Mouse (Mus musculus) CH12.LX (cell line): ENCODE data around the gene Pin4.

Source experiments
- CTCF ChIP-seq, 2 experiments: IDR thresholded peaks in 1 of 2; conservative IDR thresholded peaks in 1 of 2; 2 replicates each; pipeline ENCODE4 v1.5.1; 2011 to 2012; ENCODE audit warnings: low read depth in 2 of 2, low read length in 2 of 2, improper control_type of control experiment in 1 of 2, inconsistent platforms in 1 of 2, mild to moderate bottlenecking in 1 of 2, moderate library complexity in 1 of 2
- GABPA ChIP-seq: IDR thresholded peaks from 2 replicates; pipeline ENCODE4 v1.6.1; 2012; ENCODE audit warnings: low read depth, low read length, improper control_type of control experiment, inconsistent platforms; ENCODE audit not compliant: insufficient replicate concordance
- MAFK ChIP-seq: IDR thresholded peaks from 2 replicates; pipeline ENCODE4 v1.6.1; 2011; ENCODE audit warnings: low read length, improper control_type of control experiment; ENCODE audit not compliant: insufficient replicate concordance
- MAX ChIP-seq: IDR thresholded peaks from 2 replicates; pipeline ENCODE4 v1.6.1; 2011; ENCODE audit warnings: low read length, improper control_type of control experiment
- MAZ ChIP-seq: IDR thresholded peaks from 2 replicates; pipeline ENCODE4 v1.6.1; 2012; ENCODE audit warnings: low read depth, mild to moderate bottlenecking, inconsistent platforms, low read length, improper control_type of control experiment, moderate library complexity
- MXI1 ChIP-seq: IDR thresholded peaks from 2 replicates; pipeline ENCODE4 v1.6.1; 2011; ENCODE audit warnings: mild to moderate bottlenecking, low read depth, low read length, improper control_type of control experiment
- NELFE ChIP-seq: IDR thresholded peaks from 2 replicates; pipeline ENCODE4 v1.6.1; 2011; ENCODE audit warnings: low read depth, low read length, improper control_type of control experiment
- NRF1 ChIP-seq: IDR thresholded peaks from 2 replicates; pipeline ENCODE4 v1.6.1; 2014; ENCODE audit warnings: low read depth, mild to moderate bottlenecking, inconsistent platforms, low read length, improper control_type of control experiment, moderate library complexity
- POLR2A ChIP-seq: IDR thresholded peaks from 2 replicates; pipeline ENCODE4 v1.6.1; 2011; ENCODE audit warnings: low read depth, mild to moderate bottlenecking, improper control_type of control experiment, low read length
- TBP ChIP-seq: conservative IDR thresholded peaks from 2 replicates; pipeline ENCODE4 v1.6.1; 2011; ENCODE audit warnings: low read depth, low read length, improper control_type of control experiment
- USF1 ChIP-seq: IDR thresholded peaks from 2 replicates; pipeline ENCODE4 v1.6.1; 2014; ENCODE audit warnings: low read depth, mild to moderate bottlenecking, inconsistent platforms, low read length, improper control_type of control experiment
- ZMIZ1 ChIP-seq: IDR thresholded peaks from 2 replicates; pipeline ENCODE4 v1.6.1; 2012; ENCODE audit warnings: low read depth, mild to moderate bottlenecking, inconsistent platforms, low read length, improper control_type of control experiment

GRCm38 (mm10) chrX:102073605-102074325, 45.5 kb upstream of the Pin4 start:
- TF ChIP-seq NRF1 (no peak), CTCF (conservative IDR thresholded peaks at IDR 0.05 in 1 of 2, IDR thresholded peaks at IDR 0.05 in 1 of 2; ENCODE audit: low read depth in 2 of 2, low read length in 2 of 2) (no peak), MAFK (no peak), TBP (no peak), GABPA (no peak), NELFE (no peak), MAX (no peak), ZMIZ1 (no peak), MAZ (no peak), MXI1 (no peak), USF1 (no peak), POLR2A (no peak)
